Mouse (Mus musculus): ENCODE data around the gene Ly75.

DNA sequence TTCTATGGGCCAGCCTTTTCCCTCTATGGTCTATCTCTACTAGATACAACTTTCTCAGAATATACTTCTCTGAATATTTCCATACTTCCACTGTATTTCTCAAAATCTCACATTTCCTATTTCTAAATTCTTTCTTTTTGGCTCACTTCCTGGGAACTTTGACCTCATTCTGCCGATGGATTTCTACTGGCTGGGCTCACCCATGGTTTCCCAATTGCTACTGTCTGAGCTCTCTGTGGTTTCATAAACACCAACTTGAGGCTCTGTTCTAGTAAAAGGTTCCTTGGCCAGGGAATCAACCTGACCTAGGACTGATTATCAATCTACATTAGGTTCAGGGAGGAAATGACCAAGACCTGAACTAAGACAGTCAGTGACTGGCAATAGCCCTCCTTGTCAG, 93.7 kb downstream of the Ly75 start:
- no peak for TF ChIP-seq CTCF (IDR thresholded peaks at IDR 0.05; ENCODE audit: extremely low read depth, insufficient read length, insufficient replicate concordance, low read depth, low read length)
- TF ChIP-seq POLR2A (IDR thresholded peaks at IDR 0.05; ENCODE audit: low read depth, low read length): no peak
